Mouse (Mus musculus): ENCODE measurements around the gene Cd5. TPM values are rescaled to one million over a fixed set of nuclear protein-coding genes. Genes with fewer than 3 reads are reported as not detected.

The Cd5 gene
- polyA plus RNA-seq, 1 experiment, result 2.6 TPM

DNA sequence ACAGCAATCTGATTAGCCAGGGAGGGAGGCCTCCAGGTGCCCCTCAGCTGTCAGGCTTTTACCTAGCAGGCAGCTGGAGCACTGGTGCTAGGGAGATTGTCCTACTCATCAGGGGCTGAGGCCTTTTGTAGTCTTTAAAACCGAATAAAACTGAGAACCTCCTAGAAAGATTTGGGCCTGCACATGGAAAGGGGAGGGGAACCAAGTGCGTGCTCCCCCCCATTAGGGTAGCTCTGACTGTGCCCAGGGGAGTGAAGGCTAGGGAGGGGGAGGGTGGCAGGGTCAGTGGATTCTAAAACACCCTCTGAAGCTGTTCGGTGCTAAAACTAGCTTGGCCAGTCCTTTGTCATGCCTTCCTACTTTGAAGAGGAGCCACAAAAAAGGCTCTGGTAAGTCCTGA is 18.3 kb downstream of the Cd5 start:
- no peaks in the 10 kb centered on the region for H3K36me3 ChIP-seq (ENCODE audit: control insufficient read depth, insufficient read depth, low read length)
- H3K27me3 ChIP-seq (ENCODE audit: control insufficient read depth, insufficient read depth, low read length), result no peaks in the 10 kb centered on the region

DNA sequence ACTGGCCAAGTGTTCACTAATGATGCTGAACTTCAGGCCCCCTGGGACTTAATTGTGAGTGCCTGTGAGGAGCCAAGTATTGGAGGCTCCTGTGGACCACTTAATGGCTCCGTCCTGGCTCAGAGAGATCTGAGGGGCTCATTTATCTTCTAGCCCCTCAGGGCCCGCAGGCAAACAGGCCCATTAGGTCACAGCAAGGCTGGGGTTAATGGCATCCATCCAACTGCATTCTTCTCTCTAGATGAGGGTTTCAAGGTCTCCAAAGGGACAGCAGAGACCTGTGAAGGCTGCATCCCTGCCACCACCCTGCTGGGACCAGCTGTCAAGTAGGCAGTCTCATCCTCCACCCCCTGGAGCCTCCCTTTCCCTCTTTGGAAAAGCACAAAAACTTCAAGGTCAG is 19.1 kb downstream of the Cd5 start:
- TF ChIP-seq POLR2A (IDR thresholded peaks at IDR 0.05; ENCODE audit: low read depth, low read length) (no peak), CTCF (IDR thresholded peaks at IDR 0.05; ENCODE audit: extremely low read depth, insufficient read length, insufficient replicate concordance, low read depth, low read length) (no peak)
- 58% methylated on average over 2 of the region's 2 CpGs for WGBS
- Histone ChIP-seq H3K4me1 (ENCODE audit: control insufficient read depth, insufficient read depth, insufficient read length, low read length) (no peaks in the 10 kb centered on the region), H3K27me3 (ENCODE audit: control insufficient read depth, insufficient read depth, low read length) (no peaks in the 10 kb centered on the region), H3K27ac (ENCODE audit: insufficient read depth, low read depth, low read length) (no peak overlapping the region), H3K36me3 (ENCODE audit: control insufficient read depth, insufficient read depth, low read length) (no peaks in the 10 kb centered on the region), H3K4me3 (ENCODE audit: low read depth, low read length) (no peak overlapping the region)

More for the DNA sequence above, 18.3 kb downstream of the Cd5 start:
- no peak for TF ChIP-seq POLR2A (IDR thresholded peaks at IDR 0.05; ENCODE audit: low read depth, low read length)
- no peak for TF ChIP-seq CTCF (IDR thresholded peaks at IDR 0.05; ENCODE audit: extremely low read depth, insufficient read length, insufficient replicate concordance, low read depth, low read length)
- no peak overlapping the region for H3K27ac ChIP-seq (ENCODE audit: insufficient read depth, low read depth, low read length)
- WGBS, result 23% methylated on average over 3 of the region's 3 CpGs
- H3K4me1 ChIP-seq (ENCODE audit: control insufficient read depth, insufficient read depth, insufficient read length, low read length), result no peaks in the 10 kb centered on the region
- no peak overlapping the region for H3K4me3 ChIP-seq (ENCODE audit: low read depth, low read length)

DNA sequence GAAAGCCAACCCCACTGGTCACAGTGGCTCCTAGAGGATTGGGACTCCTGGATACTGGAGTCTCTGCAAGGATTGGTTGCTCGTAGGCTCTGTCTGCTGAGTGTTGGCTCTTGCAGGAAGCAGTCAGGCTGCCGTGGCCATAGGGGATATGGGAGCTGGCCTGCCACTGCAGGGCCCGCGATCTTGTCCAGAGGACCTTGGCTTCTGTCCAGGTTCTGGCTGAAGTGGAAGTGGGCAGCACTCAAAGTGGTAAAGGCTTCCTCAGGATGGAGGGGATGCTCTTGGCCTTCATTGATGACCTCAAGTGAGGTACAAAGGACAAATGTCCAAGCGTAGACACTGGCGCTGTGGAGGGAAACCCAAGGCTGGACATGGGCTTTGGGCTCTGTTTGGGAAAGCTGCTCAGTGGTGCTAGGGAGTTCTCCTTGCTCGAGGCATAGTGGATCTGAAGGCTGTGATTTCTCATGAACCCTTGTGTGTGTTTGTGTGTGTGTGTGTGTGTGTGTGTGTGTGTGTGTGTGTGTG is 20.5 kb downstream of the Cd5 start:
- H3K27me3 ChIP-seq (ENCODE audit: control insufficient read depth, insufficient read depth, low read length), result no peaks in the 10 kb centered on the region
- H3K36me3 ChIP-seq (ENCODE audit: control insufficient read depth, insufficient read depth, low read length), result peaks cover 9% of the 10 kb centered on the region
- H3K4me1 ChIP-seq (ENCODE audit: control insufficient read depth, insufficient read depth, insufficient read length, low read length), result no peaks in the 10 kb centered on the region
- no peak overlapping the region for H3K4me3 ChIP-seq (ENCODE audit: low read depth, low read length)
- no peak overlapping the region for H3K27ac ChIP-seq (ENCODE audit: insufficient read depth, low read depth, low read length)
- 63% methylated on average over 7 of the region's 7 CpGs for WGBS
- TF ChIP-seq POLR2A (IDR thresholded peaks at IDR 0.05; ENCODE audit: low read depth, low read length) (no peak), CTCF (IDR thresholded peaks at IDR 0.05; ENCODE audit: extremely low read depth, insufficient read length, insufficient replicate concordance, low read depth, low read length) (no peak)

DNA sequence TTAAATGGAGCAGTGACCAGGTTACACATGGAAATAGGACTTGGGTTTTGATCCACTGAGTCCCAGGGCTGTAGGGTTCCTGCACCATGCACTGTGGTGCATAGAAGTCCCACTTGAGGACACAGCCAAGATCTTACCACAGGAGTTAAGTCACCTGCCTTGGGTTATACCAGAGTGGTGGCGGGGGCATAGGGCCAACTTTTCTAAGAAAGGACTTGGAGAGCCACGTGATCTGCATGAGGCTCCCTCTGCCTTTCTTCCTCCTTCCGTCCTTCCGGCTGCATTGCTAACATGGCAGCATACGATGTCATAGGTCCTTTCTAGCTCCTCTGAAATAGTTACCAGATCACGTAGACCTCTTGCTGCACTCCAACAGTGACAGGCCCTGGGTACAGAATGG is 23.3 kb downstream of the Cd5 start:
- no peak overlapping the region for H3K27ac ChIP-seq (ENCODE audit: insufficient read depth, low read depth, low read length)
- H3K4me3 ChIP-seq (ENCODE audit: low read depth, low read length), result no peak overlapping the region
- H3K36me3 ChIP-seq (ENCODE audit: control insufficient read depth, insufficient read depth, low read length), result peaks cover 36% of the 10 kb centered on the region
- H3K4me1 ChIP-seq (ENCODE audit: control insufficient read depth, insufficient read depth, insufficient read length, low read length), result no peaks in the 10 kb centered on the region
- WGBS, result 75% methylated on average over 6 of the region's 6 CpGs
- H3K27me3 ChIP-seq (ENCODE audit: control insufficient read depth, insufficient read depth, low read length), result no peaks in the 10 kb centered on the region
- no peak for TF ChIP-seq CTCF (IDR thresholded peaks at IDR 0.05; ENCODE audit: extremely low read depth, insufficient read length, insufficient replicate concordance, low read depth, low read length)
- no peak for TF ChIP-seq POLR2A (IDR thresholded peaks at IDR 0.05; ENCODE audit: low read depth, low read length)

DNA sequence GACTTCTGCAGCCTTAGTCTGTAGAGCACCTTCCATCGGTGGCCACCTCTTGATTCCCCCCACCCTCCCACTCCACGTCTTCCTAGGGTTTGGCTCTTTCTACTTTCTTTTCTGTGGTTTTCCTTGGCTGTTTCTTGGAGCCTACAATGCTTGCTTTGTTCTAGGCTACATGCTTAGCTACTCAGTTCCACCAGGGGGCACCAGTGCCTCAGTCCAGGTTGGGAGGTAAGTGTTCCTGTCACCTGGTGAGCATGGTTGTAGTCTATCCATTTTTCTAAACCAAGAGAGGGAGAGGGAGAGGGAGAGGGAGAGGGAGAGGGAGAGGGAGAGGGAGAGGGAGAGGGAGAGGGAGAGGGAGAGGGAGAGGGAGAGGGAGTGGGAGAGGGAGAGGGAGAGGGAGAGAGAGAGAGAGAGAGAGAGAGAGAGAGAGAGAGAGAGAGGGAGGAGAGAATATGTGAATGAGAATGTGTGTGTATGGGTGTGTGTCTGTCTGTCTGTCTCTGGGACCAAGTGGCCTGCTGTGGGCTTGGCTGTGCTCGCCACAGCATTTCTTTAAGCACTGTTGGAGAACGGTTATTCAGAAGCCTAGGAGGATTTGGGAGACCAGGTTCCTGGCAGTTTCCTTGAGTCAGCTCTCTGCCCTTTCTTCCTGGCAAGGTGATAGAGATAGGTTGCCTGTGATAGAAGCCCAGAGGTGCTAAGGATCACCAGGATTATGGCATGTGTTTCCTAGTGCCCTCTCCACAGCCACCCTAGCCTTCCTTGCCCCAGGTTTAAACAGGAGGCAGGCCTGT is 23.9 kb downstream of the Cd5 start:
- Histone ChIP-seq H3K27me3 (ENCODE audit: control insufficient read depth, insufficient read depth, low read length) (no peaks in the 10 kb centered on the region), H3K4me3 (ENCODE audit: low read depth, low read length) (no peak overlapping the region), H3K27ac (ENCODE audit: insufficient read depth, low read depth, low read length) (no peak overlapping the region), H3K36me3 (ENCODE audit: control insufficient read depth, insufficient read depth, low read length) (peaks cover 40% of the 10 kb centered on the region), H3K4me1 (ENCODE audit: control insufficient read depth, insufficient read depth, insufficient read length, low read length) (no peaks in the 10 kb centered on the region)
- peak; percentile 62; the same call in 1 of the 2 replicates for TF ChIP-seq CTCF (IDR thresholded peaks at IDR 0.05; ENCODE audit: extremely low read depth, insufficient read length, insufficient replicate concordance, low read depth, low read length)
- no peak for TF ChIP-seq POLR2A (IDR thresholded peaks at IDR 0.05; ENCODE audit: low read depth, low read length)
- 46% methylated on average over 4 of the region's 4 CpGs for WGBS

DNA sequence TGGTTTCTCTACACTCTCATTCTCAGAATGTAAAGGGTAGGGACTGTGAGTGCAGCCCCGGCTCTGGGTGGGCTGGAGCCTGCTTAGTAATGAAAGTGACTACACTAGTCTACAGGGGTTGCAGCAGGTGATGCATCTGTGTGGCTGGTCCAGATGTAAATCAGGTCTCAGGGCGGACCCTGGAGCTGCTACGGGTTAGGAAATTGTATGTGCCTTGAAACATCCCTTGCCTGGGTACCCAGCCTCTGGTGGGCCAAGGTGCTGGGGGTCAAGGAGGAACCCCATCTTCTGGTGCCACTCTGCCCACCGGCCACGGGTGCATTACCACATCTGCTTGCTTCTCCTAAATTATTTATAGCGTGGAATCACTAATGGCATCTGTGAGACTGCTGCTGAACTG is 24.6 kb downstream of the Cd5 start:
- H3K4me3 ChIP-seq (ENCODE audit: low read depth, low read length), result no peak overlapping the region
- no peak overlapping the region for H3K27ac ChIP-seq (ENCODE audit: insufficient read depth, low read depth, low read length)
- no peaks in the 10 kb centered on the region for H3K27me3 ChIP-seq (ENCODE audit: control insufficient read depth, insufficient read depth, low read length)
- peaks cover 40% of the 10 kb centered on the region for H3K36me3 ChIP-seq (ENCODE audit: control insufficient read depth, insufficient read depth, low read length)
- TF ChIP-seq POLR2A (IDR thresholded peaks at IDR 0.05; ENCODE audit: low read depth, low read length) (no peak), CTCF (IDR thresholded peaks at IDR 0.05; ENCODE audit: extremely low read depth, insufficient read length, insufficient replicate concordance, low read depth, low read length) (no peak)
- no peaks in the 10 kb centered on the region; the same call in 1 of the 2 replicates for H3K4me1 ChIP-seq (ENCODE audit: control insufficient read depth, insufficient read depth, insufficient read length, low read length)
- 84% methylated on average over 6 of the region's 6 CpGs for WGBS

DNA sequence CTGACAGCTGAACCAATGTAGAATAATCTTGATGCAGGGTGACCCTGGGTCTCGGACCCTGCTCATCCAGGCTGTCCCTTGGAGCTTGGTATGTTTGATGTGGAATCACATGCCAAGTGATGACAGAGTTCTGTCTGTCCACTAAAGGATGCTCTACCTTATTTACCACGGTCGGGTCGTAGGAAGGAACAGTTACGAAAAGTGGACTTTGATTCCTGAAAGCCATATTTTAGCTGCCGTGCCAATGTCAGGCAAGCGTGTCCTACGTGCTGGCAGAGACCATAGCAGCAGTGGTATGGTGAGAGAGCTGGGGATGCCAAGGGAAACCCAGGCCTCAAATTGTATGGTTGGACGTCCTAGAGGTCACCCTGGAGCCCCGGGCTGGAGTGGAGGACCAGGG is 25.3 kb downstream of the Cd5 start:
- peaks cover 40% of the 10 kb centered on the region for H3K36me3 ChIP-seq (ENCODE audit: control insufficient read depth, insufficient read depth, low read length)
- H3K4me3 ChIP-seq (ENCODE audit: low read depth, low read length), result no peak overlapping the region
- no peak for TF ChIP-seq POLR2A (IDR thresholded peaks at IDR 0.05; ENCODE audit: low read depth, low read length)
- TF ChIP-seq CTCF (IDR thresholded peaks at IDR 0.05; ENCODE audit: extremely low read depth, insufficient read length, insufficient replicate concordance, low read depth, low read length), result no peak
- H3K4me1 ChIP-seq (ENCODE audit: control insufficient read depth, insufficient read depth, insufficient read length, low read length), result no peaks in the 10 kb centered on the region; the same call in 1 of the 2 replicates
- 79% methylated on average over 10 of the region's 10 CpGs for WGBS
- no peak overlapping the region for H3K27ac ChIP-seq (ENCODE audit: insufficient read depth, low read depth, low read length)
- no peaks in the 10 kb centered on the region for H3K27me3 ChIP-seq (ENCODE audit: control insufficient read depth, insufficient read depth, low read length)
